Mouse (Mus musculus) adipocyte (in vitro differentiated cells): Measurements from ENCODE around the gene Taar7a.

Source experiments
- DNase-seq: peaks from one replicate; pipeline ENCODE4 v3.0.0-alpha.2; 2016; ENCODE audit warnings: low spot score

Gene Taar7a

DNA sequence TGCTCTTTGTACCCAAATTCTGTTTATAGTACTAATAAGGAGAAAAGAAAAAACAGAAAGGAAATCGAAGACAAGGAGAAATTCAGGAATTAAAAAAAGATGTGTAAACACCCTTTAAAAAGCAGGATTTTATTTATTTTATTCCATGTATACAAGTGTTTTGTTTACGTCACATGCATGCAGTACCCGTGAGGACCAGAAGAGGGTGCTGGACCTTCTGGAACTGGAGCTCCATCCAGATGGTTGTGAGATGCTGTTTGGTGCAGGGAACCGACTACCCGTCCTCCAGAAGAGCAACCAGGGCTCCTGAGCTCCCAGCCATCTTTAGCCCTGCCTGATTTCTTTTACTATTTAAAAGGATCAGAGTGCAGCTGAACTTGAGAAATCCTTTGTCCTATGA, 50.8 kb downstream of the Taar7a start:
- no peak for DNase-seq
